Mouse (Mus musculus) lung, postnatal 14 days (tissue): ENCODE results near the gene 1700029P11Rik.
A peak's percentile ranks its signal among the peaks of the same experiment; 100 is the strongest.

Source experiments
- DNase-seq: peaks from one replicate; pipeline ENCODE4 v3.0.0; 2021

1700029P11Rik gene

DNA sequence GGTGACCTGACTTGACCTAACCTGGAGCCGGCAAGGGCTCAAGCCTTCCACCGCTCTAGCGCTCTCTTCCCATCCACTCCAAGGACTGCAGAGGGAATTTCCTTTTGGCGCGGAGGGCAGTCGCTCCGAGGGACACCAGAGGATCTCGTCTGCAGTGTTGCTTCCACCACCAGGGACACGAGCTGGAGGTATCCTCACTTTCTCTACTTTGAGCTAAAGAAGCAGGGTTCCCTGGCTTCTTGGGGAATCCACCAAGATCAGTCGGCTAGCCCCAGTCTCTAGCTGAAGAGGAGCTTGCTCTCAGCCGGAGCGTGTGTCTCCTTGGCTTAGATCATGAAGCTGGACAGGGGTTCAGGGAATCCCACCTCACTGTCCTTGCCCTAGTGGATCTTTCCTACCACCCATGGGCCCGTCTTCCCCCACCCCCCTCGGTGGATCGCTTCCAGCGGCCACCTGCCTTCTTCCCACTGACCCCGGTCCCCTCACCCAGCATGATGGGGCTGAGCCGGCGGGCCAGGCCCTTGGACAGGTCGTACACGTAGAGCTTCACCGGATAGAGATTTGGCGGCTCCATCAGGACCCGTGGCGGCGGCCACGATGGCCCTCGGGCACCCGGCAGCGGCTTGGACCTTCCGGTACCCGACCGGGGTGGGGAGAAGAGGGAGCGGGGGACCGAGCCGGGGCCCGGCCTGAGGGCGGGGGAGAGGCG lies 35.2 kb downstream of the 1700029P11Rik start:
- DNase-seq, result peak; percentile 32

DNA sequence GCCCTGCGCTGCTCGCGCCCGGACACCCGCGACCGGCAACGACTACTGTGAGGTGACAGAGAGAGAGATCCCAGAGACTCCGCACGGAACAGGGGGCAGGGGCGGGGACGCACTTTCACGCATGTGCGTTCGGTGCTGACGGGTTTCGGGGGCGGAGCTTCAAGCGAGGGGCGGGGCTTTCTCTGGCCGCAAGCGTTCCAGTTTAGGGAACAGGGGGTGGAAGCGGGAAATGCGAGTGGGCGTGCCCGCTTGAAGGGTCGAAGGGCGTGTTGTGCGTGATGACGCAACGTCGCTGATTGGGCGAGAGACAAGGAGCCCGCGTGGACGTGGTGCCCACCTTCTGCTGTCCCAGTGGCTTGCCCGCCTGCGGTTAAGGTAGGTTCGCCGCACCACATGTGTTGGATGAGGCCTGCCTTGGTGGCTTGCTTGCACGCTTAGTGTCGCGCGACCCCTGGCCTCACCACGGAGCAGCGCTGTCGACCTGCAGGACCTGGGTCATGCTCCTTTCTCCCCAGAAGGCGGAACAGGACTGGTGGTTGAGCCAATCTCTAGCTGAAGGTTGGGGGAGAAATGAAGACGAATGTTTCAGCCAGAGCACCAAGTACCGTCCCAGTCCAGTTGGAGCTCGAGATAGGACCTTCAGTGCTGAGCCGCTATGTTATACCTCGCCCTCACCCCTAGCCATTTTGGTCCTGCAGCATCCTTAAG lies 35.9 kb downstream of the 1700029P11Rik start:
- peak; percentile 100 for DNase-seq

DNA sequence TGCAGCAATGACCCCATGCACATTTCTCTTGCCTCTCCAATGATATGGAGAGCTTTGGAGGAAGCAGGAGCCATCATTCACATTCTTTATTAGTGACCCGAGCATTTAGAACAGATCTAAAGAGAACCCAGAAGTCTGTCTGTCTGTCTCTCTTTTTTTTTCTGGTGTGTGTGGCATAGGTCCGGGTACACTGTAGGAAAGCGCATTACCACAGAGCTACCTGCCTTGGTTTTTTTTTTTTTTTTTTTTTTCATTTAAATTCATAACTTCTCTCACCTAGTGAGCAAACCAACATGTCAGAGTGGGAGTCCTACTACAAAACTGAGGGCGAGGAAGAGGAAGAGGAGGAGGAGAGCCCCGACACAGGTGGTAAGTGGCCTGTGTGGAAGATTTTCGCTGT lies 36.5 kb downstream of the 1700029P11Rik start:
- DNase-seq, result no peak

DNA sequence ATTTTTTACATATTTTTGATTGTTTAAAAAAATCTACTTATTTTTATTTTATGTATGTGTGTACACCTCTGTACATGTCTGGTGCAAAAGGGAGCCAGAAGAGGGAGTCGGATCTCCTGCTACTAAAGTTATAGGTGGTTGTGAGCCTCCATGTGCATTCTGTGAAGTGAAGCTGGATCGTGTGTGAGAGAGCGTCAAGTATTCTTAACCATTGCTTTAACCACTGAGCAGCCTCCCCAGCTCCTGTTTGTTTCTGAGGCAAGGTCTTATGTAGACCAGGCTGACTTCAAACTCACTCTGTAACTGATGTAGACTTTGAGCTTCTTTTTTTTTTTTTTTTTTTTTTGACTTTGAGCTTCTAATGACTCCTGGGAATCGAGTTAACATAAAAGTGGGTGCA lies 37.1 kb downstream of the 1700029P11Rik start:
- no peak for DNase-seq

DNA sequence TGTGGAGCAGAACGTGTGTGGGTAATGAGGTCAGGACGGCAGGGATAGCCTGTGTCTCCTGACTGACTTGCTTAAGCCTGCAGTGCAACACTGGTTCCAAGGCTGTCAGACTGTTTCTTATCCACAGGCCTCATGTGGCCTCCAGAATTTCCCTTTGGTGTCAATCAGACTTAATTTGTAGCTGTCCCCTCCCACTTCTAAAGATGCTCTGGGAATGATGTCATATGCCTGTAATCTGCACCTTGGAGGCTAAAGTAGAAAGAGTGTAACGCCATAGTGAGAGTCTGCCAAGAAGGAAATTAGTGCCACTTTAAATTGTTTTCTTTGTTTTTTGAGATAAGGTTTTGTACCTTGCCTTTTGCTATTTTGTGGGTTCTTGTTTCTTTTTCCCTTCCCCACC lies 38.9 kb downstream of the 1700029P11Rik start:
- no peak for DNase-seq

DNA sequence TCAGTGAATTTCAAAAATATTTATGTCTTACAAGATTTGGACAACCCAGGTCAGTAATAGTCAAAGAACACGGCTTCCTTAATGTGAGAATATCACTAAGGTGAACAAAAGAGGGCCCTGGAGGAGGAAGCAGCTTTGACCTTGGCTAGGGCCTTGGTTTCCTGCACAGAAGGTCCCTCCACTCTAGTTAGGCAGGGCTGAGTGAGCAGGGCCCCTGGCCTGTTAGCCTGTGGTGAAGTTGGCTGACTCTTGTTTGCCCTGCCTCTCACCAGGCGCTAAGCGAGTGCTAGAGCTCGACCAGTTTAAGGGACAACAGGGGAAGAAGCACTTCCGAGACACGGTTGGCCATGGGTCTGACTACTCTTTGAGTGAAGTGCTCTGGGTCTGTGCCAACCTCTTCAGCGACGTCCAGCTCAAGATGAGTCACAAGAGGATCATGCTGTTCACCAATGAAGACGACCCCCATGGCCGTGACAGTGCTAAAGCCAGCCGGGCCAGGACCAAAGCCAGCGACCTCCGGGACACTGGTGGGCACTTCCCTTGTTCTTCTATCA lies 42.3 kb downstream of the 1700029P11Rik start:
- DNase-seq, result no peak

DNA sequence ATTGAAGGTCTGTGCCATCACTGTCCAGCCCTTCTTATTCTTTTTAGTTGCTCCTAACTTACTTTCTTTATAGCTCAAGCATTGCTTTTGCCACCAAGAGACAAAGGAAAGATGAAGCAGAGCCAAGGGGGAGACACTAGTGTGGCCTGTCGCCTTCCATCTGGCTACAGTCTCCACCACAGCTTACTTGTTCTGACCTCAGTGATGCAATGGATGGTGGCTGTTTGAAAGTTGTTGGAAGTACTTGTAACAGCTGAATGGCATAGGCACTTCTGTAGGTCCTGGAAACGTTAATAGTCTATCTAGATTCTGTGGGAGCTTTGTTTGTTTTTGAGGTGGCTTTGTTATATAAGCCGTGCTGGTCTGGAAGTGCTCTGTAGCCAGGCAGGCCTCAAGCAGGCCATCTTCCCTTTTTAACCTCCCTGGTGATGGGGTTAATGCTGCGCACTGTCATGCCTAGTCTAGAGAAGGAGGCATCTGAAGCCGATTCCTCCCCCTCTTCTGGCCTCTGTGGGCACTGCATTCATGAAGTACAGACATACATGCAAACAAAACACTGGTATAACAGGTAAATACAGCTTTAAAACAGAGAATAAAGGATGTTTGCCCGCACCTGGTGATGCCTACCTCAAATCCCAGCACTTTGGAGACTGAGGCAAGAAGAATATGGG lies 43.8 kb downstream of the 1700029P11Rik start:
- no peak for DNase-seq

DNA sequence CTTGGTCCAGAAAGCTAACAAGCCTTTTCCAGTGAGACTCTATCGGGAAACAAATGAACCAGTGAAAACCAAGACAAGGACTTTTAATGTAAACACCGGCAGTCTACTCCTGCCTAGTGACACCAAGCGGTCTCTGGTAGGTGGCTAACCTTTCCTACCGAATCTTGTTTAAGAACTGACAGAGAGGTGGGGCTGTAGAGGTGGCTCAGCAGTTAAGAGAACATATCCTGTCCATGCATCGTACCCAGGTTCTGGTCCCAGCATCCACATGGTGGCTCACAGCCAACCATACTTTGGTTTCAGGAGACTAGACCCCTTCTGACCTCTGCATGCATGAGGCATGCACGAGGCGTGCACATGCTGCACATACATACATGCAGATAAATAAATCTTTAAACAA lies 46.9 kb downstream of the 1700029P11Rik start:
- DNase-seq, result no peak

DNA sequence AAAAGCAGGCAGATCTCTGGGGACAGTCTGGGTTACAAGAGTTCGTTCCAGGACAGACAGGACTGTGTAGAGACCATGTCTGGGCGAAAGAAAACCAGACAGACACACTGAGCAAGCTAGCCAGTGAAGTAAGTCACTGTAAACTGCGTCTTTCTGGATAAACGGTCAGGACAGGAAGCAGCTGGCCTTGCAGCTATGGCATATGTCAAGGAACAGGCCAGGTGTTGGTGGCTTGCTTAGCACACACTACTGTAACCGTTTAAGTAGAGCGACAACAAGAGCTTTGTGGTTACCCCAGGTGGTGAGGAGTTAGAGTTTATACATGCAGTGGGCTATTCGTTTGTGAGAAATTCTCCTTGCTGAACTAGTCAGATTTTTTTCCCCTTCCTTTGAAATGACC lies 47.4 kb downstream of the 1700029P11Rik start:
- DNase-seq, result peak; percentile 4
